Mouse (Mus musculus): ENCODE measurements around the gene Bpifb9a. TPM values are rescaled to one million over a fixed set of nuclear protein-coding genes. Genes with fewer than 3 reads are reported as not detected.
"Not testable (repeated sequence)": the region's sequence is repeated elsewhere in the genome, so short reads cannot be mapped to it uniquely, and the experiment has no call there.

Gene Bpifb9a
- polyA plus RNA-seq, 1 experiment from 2014 or later: not detected

DNA sequence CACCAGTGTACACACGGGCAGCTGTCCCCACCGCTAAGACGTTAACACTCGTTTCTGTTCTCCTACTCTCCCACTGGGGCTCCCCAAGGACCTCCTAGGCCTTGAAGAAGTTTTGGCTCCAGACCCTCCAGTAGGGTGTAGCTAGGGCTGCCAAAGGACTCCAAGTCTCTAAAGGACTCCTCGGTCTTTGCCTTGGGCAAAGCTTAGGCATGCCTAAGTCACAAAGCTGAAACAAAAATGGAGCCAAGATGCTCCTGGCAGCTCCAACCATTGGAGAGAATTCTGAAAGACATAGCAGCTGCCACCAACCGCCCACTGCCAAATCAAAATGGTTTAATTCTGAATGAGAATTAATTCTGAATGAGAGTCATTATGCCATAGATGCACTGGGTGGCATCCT lies 24.2 kb upstream of the Bpifb9a start:
- 93% methylated on average over 6 of the region's 6 CpGs for WGBS
- H3K4me3 ChIP-seq (ENCODE audit: low read length): no peak overlapping the region
- H3K27me3 ChIP-seq (ENCODE audit: insufficient read depth, low read length): no peaks in the 10 kb centered on the region
- no peaks in the 10 kb centered on the region for H3K4me1 ChIP-seq (ENCODE audit: insufficient read depth, low read length)
- no peak overlapping the region for H3K4me2 ChIP-seq (replicated peaks; ENCODE audit: low read depth, low read length)
- H3K27ac ChIP-seq (ENCODE audit: low read length): no peak overlapping the region
- H3K9me3 ChIP-seq (ENCODE audit: low read length): no peaks in the 10 kb centered on the region
- H3K36me3 ChIP-seq (ENCODE audit: insufficient read depth, low read length): no peaks in the 10 kb centered on the region
- ATAC-seq (ENCODE audit: low FRiP score, low TSS enrichment): no peak
- no peak overlapping the region for H3K9ac ChIP-seq (replicated peaks; ENCODE audit: low read length)

DNA sequence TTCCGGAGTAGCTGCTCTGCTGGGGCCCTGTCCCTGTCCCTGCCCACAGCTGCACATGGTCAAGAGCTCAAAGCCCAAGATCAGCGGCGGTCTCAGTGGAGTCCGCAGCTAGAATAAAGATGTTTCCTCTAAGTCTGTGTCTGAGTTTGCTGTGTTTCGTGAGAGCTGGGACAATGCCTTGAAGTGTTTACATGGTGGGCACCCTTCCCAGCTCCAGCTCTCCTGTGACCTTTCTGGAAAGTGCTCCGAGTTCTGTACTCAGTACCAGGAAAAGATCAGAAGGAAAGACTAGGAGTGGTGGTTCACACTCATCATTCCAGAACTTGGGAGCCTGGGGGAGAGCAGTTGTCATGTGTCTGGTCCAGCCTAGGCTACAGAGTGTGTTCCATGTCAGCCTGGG lies 16.9 kb upstream of the Bpifb9a start:
- Histone ChIP-seq H3K4me1 (ENCODE audit: insufficient read depth, low read length) (no peaks in the 10 kb centered on the region), H3K36me3 (ENCODE audit: insufficient read depth, low read length) (no peaks in the 10 kb centered on the region), H3K27me3 (ENCODE audit: insufficient read depth, low read length) (no peaks in the 10 kb centered on the region), H3K4me2 (replicated peaks; ENCODE audit: low read depth, low read length) (no peak overlapping the region), H3K27ac (ENCODE audit: low read length) (no peak overlapping the region), H3K4me3 (ENCODE audit: low read length) (no peak overlapping the region), H3K9ac (replicated peaks; ENCODE audit: low read length) (no peak overlapping the region), H3K9me3 (ENCODE audit: low read length) (no peaks in the 10 kb centered on the region)
- WGBS: 89% methylated on average over 6 of the region's 6 CpGs
- no peak for ATAC-seq (ENCODE audit: low FRiP score, low TSS enrichment)

- not testable (repeated sequence) for H3K36me3 ChIP-seq (ENCODE audit: insufficient read depth, low read length); H3K4me2 ChIP-seq (replicated peaks; ENCODE audit: low read depth, low read length); H3K9me3 ChIP-seq (ENCODE audit: low read length); H3K27ac ChIP-seq (ENCODE audit: low read length); ATAC-seq (ENCODE audit: low FRiP score, low TSS enrichment); H3K4me1 ChIP-seq (ENCODE audit: insufficient read depth, low read length); H3K27me3 ChIP-seq (ENCODE audit: insufficient read depth, low read length); H3K4me3 ChIP-seq (ENCODE audit: low read length); H3K9ac ChIP-seq (replicated peaks; ENCODE audit: low read length)
- WGBS: 95% methylated on average over 11 of the region's 12 CpGs
Observed at GRCm38 (mm10) chr2:154242726-154243125, 14.9 kb upstream of the Bpifb9a start.

DNA sequence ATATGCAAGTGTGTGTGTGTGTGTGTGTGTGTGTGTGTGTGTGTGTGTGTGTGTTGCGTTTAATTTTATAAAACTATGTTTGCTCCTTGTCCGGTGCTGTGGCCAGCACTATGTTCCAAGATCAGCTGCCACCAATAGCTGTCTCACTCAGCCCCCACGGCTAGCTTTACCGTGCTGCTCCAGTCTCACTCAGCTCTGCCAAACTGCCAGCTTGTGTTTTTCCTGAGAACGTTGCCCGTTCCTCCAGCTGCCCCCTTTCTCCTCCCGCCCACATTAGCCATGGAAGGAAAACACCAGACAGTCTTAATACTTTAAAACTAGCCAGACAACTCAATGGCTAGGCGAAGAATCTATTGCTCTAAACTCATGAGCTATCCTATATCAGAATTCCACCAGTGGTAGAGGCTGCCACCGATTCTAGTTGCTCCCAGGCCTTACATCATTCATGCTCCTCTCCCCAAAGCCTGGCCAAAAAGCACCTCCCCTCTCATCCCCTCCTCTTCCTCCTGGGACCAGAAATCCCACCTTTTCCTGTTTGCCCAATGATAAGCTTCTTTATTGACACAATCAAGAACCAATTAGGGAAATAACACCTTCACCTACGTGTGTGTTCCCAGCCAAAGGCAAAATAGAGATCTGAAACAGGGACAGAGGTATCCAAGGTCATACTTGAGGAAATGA lies 14.2 kb upstream of the Bpifb9a start:
- WGBS: 89% methylated on average over 10 of the region's 10 CpGs
- H3K27me3 ChIP-seq (ENCODE audit: insufficient read depth, low read length): no peaks in the 10 kb centered on the region
- no peaks in the 10 kb centered on the region for H3K4me1 ChIP-seq (ENCODE audit: insufficient read depth, low read length)
- no peak overlapping the region for H3K27ac ChIP-seq (ENCODE audit: low read length)
- no peak overlapping the region for H3K4me3 ChIP-seq (ENCODE audit: low read length)
- H3K9me3 ChIP-seq (ENCODE audit: low read length): no peaks in the 10 kb centered on the region
- no peak overlapping the region for H3K4me2 ChIP-seq (replicated peaks; ENCODE audit: low read depth, low read length)
- ATAC-seq (ENCODE audit: low FRiP score, low TSS enrichment): no peak
- no peak overlapping the region for H3K9ac ChIP-seq (replicated peaks; ENCODE audit: low read length)
- no peaks in the 10 kb centered on the region for H3K36me3 ChIP-seq (ENCODE audit: insufficient read depth, low read length)

GRCm38 (mm10) chr2:154245322-154245721 lies 12.3 kb upstream of the Bpifb9a start:
- no peak overlapping the region for H3K4me2 ChIP-seq (replicated peaks; ENCODE audit: low read depth, low read length)
- H3K36me3 ChIP-seq (ENCODE audit: insufficient read depth, low read length): no peaks in the 10 kb centered on the region
- H3K9ac ChIP-seq (replicated peaks; ENCODE audit: low read length): no peak overlapping the region
- no peak overlapping the region for H3K27ac ChIP-seq (ENCODE audit: low read length)
- H3K9me3 ChIP-seq (ENCODE audit: low read length): no peaks in the 10 kb centered on the region
- H3K27me3 ChIP-seq (ENCODE audit: insufficient read depth, low read length): no peaks in the 10 kb centered on the region
- H3K4me3 ChIP-seq (ENCODE audit: low read length): no peak overlapping the region
- WGBS: 91% methylated on average over 5 of the region's 5 CpGs
- H3K4me1 ChIP-seq (ENCODE audit: insufficient read depth, low read length): no peaks in the 10 kb centered on the region
- no peak for ATAC-seq (ENCODE audit: low FRiP score, low TSS enrichment)

DNA sequence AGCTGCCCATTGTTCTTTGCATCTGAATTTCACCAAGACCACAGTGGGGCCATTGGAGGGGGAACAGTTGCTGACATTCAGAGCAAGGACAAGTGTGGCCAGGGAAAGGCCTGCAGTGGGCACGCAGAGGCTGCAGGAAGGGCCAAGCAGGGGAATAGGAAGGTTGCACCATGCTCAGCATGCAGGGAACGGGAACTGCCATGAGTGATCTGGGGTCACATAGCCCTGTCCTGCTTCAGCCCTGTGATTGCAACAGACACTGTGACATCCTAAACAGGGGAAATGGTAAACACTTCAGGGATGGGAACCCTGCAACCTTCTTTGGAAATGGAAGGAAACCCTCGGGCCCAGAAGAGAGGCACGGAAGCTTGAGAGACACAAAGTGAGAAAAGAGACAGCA lies 2.4 kb upstream of the Bpifb9a start:
- H3K4me1 ChIP-seq (ENCODE audit: insufficient read depth, low read length); H3K27me3 ChIP-seq (ENCODE audit: insufficient read depth, low read length); ATAC-seq (ENCODE audit: low FRiP score, low TSS enrichment); H3K4me3 ChIP-seq (ENCODE audit: low read length); H3K4me2 ChIP-seq (replicated peaks; ENCODE audit: low read depth, low read length); H3K27ac ChIP-seq (ENCODE audit: low read length); H3K36me3 ChIP-seq (ENCODE audit: insufficient read depth, low read length); H3K9ac ChIP-seq (replicated peaks; ENCODE audit: low read length); H3K9me3 ChIP-seq (ENCODE audit: low read length): not testable (repeated sequence)
- 91% methylated on average over 2 of the region's 4 CpGs for WGBS

DNA sequence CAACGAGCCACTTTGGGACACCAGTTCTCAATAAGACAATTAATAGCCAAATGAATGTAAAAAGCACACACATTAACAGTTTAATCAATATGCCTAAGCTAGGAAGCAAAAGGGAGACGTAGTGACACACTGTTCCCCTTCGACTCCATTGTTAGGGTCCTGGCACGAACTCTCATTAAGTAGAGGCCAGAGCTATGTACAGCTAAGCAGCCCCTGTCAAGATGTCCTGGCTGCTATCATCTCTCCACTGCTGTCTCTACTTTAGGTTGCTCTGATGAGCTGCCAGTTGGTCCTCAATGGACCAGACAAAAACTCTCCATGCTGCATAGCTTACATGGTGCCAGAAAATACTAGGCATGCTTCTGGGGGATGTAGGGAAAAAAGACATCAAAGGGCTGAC lies 1.9 kb upstream of the Bpifb9a start:
- Histone ChIP-seq H3K4me3 (ENCODE audit: low read length) (no peak overlapping the region), H3K4me2 (replicated peaks; ENCODE audit: low read depth, low read length) (no peak overlapping the region), H3K27ac (ENCODE audit: low read length) (no peak overlapping the region), H3K27me3 (ENCODE audit: insufficient read depth, low read length) (no peaks in the 10 kb centered on the region), H3K4me1 (ENCODE audit: insufficient read depth, low read length) (no peaks in the 10 kb centered on the region), H3K9ac (replicated peaks; ENCODE audit: low read length) (no peak overlapping the region), H3K9me3 (ENCODE audit: low read length) (no peaks in the 10 kb centered on the region), H3K36me3 (ENCODE audit: insufficient read depth, low read length) (no peaks in the 10 kb centered on the region)
- 85% methylated on average over 4 of the region's 4 CpGs for WGBS
- no peak for ATAC-seq (ENCODE audit: low FRiP score, low TSS enrichment)

- not testable (repeated sequence) for ATAC-seq (ENCODE audit: low FRiP score, low TSS enrichment); H3K9me3 ChIP-seq (ENCODE audit: low read length); H3K36me3 ChIP-seq (ENCODE audit: insufficient read depth, low read length); H3K4me1 ChIP-seq (ENCODE audit: insufficient read depth, low read length); H3K4me3 ChIP-seq (ENCODE audit: low read length); H3K27me3 ChIP-seq (ENCODE audit: insufficient read depth, low read length); H3K4me2 ChIP-seq (replicated peaks; ENCODE audit: low read depth, low read length); H3K9ac ChIP-seq (replicated peaks; ENCODE audit: low read length); H3K27ac ChIP-seq (ENCODE audit: low read length)
- WGBS: 85% methylated on average over 3 of the region's 3 CpGs
Observed at GRCm38 (mm10) chr2:154264397-154264796, 6.7 kb downstream of the Bpifb9a start.

DNA sequence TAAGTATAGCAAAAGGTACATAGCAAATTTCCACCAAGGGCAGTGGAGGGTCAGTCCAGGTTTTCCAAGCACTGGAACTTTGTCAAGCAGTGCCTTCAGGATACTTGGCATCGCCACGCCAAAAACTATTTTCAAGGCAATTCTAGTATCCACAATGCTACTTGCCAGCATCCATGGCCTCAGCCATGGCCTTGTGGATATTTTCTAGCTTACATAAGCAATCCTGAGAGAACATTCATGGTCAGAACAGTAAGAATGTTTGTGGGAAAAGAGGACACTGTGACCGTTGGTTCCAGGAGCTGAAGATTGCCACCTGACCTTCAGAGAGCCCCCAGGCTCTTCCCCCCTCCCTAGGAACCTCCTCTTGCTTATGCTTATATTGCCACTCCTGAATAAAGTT lies 34.2 kb downstream of the Bpifb9a start:
- H3K36me3 ChIP-seq (ENCODE audit: insufficient read depth, low read length): not testable (repeated sequence)
- WGBS: 83% methylated on average over 3 of the region's 3 CpGs

GRCm38 (mm10) chr2:154292833-154293232 lies 35.2 kb downstream of the Bpifb9a start:
- H3K9me3 ChIP-seq (ENCODE audit: low read length): no peaks in the 10 kb centered on the region
- no peak overlapping the region for H3K4me3 ChIP-seq (ENCODE audit: low read length)
- no peaks in the 10 kb centered on the region for H3K27me3 ChIP-seq (ENCODE audit: insufficient read depth, low read length)
- H3K4me2 ChIP-seq (replicated peaks; ENCODE audit: low read depth, low read length): no peak overlapping the region
- no peaks in the 10 kb centered on the region for H3K4me1 ChIP-seq (ENCODE audit: insufficient read depth, low read length)
- WGBS: 87% methylated on average over 1 of the region's 1 CpGs
- H3K36me3 ChIP-seq (ENCODE audit: insufficient read depth, low read length): no peaks in the 10 kb centered on the region
- ATAC-seq (ENCODE audit: low FRiP score, low TSS enrichment): no peak
- H3K9ac ChIP-seq (replicated peaks; ENCODE audit: low read length): no peak overlapping the region
- no peak overlapping the region for H3K27ac ChIP-seq (ENCODE audit: low read length)

More for the DNA sequence above, 34.2 kb downstream of the Bpifb9a start:
- not testable (repeated sequence) for H3K4me3 ChIP-seq (ENCODE audit: low read length); H3K27me3 ChIP-seq (ENCODE audit: insufficient read depth, low read length); ATAC-seq (ENCODE audit: low FRiP score, low TSS enrichment); H3K27ac ChIP-seq (ENCODE audit: low read length); H3K4me2 ChIP-seq (replicated peaks; ENCODE audit: low read depth, low read length); H3K9ac ChIP-seq (replicated peaks; ENCODE audit: low read length); H3K9me3 ChIP-seq (ENCODE audit: low read length); H3K4me1 ChIP-seq (ENCODE audit: insufficient read depth, low read length)
